Mouse (Mus musculus) CD4-positive helper T cell, adult 2 months (primary cell): ENCODE data around the gene Coq3.

Experiments used
- DNase-seq: peaks from one replicate; pipeline ENCODE4 v3.0.0-alpha.2; 2012; ENCODE audit warnings: low read depth, missing footprints, low spot score

Coq3 gene

DNA sequence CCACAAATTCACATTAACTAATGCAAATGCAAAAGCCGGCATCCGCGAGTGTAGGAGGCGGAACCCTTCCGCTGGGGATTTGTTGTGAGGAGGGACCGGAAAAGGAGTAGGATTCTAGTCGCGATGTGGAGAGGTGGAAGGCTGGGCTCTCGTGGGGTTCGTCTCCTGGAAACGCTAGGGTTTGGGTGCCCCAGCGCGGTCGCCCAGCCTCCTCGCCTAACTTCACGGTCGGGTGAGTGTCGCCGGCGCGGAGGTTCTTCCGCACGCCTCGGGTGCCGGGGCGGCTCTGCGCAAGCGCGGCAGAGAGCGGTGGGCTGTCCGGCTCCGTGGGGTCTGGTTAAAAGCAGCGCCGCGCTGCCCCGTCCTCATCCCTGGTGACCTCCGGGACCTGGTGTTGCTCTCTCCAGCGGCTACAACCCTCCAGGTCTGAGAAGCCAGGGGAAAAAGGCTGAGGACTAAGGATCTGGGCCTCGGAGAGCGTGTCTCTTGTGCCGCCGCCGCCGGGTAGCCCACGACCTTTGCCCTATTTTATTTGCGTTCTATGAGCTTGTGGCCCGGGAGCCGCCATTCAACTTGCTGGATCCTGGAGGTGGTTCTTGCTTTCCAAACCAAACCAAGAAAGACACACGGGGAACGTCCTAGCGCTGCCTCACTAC, at the start of gene Coq3:
Coq3 (plus strand) TSS at position 109 of the 656 bp plus-strand sequence.
- DNase-seq, result peak; percentile 83

DNA sequence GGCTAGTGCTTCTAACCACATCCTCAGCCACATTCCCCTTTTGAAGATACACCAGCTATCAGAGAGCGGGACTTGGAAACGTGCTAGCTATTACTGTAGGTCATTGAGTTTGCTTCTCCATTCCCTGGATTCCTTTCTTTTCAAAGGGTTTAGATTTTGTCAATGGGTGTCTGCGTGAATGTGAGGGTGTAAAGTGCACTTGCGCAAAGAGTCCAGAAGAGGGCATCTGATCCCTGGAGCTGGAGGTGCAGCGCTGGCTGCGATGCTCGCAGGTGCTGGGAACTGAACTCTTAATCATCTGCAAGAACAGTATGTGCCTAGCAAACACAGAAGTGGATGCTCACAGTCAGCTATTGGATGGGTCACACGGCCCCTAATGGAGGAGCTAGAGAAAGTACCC, 46.6 kb upstream of the Coq3 start:
- DNase-seq, result no peak

DNA sequence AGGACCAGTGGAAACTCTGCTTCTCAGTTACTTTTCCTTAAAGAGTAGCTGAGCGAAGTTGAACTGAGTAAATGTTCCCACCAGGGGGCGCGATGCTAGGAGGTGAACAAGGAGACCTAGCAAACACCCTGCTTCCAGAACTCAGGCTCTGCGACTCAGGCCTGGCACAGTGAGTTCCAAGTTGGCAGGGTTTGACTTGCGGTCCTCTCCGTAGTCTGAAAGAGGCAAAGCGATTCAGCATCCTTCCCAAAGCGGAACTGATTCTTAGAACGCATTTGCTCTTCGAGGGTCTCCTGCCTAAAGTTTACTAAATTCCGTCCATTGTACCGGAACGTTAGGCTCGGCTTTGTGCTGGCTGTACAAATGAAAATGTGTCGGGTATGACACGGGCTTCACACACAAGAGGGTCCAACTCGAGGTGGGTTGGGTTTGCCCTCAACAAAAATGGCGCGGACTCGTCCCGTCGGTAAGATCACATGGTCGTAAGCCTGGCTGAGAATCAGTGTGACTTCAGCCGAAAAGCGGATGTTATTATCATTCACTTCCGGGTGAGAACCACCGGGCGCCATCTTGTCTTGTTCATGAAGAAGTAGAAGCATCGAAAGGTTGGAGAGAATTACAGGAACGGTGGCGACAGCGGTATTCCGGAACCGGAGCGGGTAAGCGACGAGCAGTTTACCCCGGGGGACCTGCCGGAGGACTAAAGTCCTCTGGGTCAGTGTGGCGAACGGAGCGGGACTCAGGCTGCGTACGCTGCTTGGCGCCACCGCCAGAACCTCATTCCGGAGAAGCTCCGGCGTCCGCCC, 31.8 kb upstream of the Coq3 start, which contains the start of gene Pnisr:
Pnisr (plus strand) TSS at position 103 of the 806 bp plus-strand sequence.
- DNase-seq, result peak; percentile 97

DNA sequence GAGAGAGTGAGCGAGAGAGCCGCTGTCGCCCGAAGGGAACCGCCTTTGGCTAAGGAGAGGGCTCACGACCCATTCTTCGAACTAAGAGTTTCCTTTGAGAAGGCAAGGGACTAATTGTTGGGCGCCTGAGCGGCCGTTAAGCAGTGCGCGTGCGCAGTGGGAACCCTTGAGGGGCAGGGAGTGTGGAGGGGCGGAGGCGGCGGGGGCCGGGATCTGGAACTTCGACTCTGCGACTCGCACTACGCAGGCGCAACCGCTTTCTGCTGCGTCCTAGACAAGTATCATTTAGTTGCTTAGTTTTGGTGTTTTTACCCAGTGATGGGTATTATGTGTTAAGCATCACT, 31.2 kb upstream of the Coq3 start:
- peak; percentile 91 for DNase-seq

DNA sequence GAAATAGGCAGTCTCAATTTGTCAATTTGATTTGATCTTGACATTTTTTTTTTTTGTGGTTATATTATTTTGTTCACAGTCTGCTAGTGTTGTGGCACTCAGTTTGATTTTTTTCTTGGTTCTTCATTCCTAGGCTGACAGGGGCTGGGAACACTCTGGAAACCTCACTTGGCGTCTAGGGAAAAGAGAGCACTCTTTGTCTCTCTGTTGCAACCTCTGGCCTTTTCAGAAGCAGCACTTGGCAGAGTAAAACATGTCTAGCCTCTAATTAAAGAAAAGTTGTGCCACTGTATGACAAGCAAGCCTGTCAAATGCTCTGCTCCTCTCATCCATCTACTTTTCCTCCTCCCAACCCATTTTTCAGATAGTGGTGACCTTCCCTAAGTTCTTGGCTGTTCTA, 22.0 kb upstream of the Coq3 start:
- no peak for DNase-seq

DNA sequence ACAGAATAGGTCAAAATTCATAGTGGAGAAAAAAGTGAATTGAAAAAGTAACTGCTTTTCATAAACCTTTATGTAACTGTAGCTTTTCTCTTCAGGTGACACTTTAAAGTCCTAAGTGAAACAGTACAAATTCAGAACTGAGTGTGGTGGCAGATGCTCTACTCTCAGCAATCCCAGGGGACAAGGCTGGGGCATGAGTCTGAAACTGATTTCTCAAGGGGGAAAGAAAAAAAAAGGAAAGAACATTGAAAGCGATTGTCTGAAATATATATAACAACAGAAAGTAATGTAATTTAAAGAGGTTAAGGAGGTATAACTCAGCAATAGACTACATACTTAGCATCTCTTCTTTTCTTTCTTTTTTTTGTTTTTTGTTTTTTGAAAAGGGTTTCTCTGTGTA, 14.2 kb upstream of the Coq3 start:
- no peak for DNase-seq

DNA sequence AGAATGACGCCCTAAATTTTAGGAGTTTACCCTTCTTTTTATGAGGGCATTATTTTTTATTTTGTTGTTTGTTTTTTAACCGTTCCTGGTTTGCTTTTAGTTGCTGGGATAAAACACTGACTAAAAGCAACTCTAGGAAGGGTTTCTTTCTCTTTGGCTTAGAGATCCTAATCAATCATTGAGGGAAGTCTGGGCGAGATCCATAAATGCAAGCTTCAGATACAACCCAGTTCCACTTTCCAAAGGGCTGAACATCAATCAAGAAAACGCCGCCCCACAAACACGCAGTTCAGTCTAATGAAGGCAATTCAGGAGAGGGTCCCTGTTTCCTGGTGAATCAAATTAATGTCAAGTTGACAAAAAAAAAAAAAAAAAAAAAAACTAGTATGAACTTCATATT, 697 bp upstream of the Coq3 start:
- no peak for DNase-seq

DNA sequence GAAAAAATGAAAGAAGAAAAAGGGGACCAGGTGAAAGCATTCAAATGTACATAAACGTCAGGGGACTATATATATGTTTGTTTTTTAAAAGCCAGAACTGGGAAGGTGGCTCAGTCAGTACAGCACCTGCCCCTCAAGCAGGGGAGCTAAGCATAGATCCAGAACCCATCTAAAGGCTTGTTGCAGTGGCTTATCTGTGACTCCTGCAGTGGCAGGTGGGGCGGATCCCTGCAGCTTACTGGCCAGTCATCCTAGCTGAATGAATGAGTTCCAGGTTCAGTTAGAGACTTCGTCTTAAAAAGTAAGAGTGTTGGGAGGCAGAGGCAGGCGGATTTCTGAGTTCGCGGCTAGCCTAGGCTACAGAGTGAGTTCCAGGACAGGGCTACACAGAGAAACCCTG, 3.3 kb downstream of the Coq3 start:
- no peak for DNase-seq

DNA sequence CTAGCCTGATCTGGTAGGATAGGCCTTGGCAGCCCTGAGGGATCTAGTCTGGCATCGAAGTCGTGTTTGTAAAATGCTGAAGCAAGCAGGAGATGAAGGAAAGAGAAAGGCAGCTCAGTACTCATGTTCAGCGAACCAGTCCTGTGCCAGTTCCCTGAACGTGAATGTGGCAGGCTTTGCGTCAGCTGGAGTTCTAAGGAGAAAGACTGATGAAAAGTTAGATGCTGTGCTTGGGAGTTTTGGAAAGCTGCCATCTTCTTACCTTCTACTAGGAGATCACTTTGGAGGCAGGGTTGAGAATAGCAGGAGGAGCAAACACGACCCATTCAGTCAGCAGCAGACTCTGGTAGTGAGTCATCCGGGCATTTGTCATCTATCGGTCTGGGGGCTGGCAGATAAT, 6.4 kb downstream of the Coq3 start:
- DNase-seq, result no peak

DNA sequence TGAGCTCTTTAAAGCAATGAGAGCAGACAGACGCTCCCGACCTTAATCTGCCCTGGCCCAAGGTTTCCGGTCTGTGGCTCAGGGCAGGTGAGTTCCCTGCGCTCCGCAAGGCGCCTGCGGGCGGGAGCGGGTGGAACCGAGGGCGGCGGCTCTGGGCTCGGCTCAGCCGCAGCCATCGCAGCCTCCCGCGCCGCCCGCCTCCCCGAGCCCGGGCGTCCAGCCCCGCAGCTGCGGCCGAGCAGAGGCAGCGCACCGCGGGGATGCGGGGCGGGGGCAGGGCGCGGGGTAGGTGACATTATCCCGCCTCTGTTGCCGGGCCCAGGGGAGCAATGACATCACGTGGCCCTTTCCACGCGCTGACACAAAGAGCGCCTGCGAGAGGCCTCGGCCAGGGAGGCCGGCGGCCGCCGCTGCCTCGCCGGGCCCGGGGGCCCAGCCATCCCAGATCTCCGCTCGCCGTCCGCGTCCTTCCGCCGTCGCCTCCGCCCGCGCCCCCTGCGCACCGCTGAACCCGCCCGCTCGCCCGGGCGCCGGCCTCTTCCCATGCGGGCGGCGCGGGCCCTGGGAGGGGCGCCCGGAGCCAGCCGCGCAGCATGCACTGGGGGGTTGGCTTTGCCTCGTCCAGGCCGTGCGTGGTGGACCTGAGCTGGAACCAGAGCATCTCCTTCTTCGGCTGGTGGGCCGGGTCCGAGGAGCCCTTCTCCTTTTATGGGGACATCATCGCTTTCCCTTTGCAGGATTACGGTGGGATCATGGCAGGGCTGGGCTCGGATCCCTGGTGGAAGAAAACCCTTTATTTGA, 51.7 kb downstream of the Coq3 start, which contains the start of gene Faxc:
Faxc (plus strand) TSS at position 359 of the 801 bp plus-strand sequence.
- DNase-seq, result peak; percentile 19

DNA sequence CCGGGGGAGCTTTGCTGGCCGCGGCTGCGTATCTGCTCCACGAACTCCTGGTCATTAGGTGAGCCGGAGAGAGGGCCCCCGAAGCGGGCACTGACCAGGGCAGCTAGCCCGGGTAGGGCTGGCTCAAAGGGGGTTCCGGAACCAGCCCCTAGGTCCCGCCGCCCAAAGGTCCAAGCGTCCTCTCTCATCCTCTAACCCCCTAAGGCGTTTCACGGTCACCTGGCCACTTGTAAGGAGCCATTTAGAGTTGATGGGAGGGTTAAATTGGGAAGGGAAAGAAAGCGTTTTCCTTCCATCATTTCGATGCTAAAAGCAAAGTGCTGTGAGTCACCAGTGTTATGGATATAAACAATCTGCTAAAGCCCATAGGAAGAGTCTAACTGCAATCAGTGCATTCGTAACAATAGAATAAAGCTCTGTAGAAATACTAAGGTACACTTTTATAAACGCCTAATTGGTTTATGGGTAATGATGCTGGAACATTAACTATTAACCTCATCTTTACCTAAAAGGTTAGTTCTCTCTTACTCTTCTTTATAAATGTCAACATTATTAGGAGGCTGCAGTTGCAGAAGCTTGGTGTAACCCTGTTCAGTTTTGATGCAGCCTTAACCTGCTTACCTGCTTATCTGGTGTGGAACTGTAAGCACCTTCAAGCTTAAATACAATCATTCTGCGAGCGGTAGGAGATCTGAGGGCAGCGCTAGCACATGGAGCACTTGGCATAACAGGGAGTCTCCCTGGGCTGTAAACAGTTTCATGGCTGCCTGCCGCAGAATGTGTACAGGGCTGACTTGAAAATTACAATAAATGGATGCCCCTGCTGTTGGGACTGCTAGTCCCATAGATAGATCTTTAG, 52.5 kb downstream of the Coq3 start:
- no peak for DNase-seq

DNA sequence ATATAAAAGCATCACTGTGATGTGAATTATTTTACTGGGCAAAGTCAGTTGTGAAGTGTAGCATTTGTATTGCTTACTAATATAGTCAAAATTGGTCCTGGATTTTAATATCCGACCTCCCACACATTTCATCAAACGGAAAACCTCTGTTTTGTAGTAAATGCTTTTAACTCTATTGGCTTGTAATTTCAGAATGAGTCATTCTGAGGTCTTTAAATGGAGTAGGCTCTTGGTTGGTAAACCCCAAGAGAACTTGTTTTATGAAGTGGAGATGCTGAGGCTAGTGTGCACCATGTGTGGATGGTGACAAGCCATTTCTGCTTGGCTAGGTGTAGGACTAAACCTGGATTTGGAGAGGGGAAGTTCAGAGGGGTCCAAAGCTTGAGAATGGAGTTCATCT, 55.9 kb downstream of the Coq3 start:
- DNase-seq, result no peak

DNA sequence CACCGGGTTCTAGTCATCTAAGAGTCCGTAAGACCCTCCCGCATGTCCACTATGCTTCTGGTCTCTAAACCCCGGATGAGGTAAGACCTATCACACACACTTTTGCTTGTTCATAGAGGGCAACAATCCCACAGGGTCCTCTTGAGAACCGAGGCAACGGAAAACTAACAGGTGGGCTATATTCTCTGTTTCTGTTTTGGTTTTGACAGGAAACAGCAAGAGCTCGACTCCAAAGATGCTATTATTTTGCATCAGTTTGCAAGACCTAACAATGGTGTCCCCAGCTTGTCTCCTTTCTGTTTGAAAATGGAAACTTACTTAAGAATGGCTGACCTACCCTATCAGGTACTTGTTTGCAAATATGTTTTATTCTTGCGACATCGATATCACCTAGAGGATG, 57.0 kb downstream of the Coq3 start:
- DNase-seq, result no peak

DNA sequence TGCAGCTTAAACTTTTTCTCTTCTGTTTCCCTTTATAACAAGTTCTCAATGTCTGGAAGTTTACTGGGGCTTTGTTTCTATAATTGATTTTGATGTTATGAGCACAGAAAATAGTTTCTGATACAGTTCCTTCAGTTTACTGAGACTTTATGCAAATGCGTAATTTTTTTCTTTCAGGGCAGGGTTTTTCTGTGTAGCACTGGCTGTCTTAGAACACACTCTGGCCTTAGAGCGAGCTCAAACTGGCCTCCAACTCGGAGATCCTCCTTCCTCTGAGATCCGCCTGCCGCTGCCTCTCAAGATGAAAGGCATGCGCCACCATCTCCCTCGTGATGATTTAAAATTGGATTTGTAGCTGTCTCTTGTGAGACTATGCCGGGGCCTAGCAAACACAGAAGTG, 58.4 kb downstream of the Coq3 start:
- no peak for DNase-seq

DNA sequence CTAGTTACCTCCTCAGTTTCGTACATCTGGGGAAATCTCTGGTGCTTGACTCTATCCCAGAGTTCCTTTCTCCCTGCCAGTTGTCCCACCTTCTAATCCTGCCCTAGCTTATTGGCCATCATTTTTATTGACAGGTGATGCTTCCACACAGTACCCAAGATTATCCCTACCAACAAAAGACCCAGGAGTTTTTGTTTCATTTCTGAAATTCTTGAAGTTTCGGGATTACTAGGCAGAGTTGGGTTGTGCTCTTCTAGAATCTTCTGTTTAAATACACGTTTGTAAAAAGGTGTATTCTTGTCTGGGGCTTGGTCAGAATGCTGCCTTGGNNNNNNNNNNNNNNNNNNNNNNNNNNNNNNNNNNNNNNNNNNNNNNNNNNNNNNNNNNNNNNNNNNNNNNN, 65.2 kb downstream of the Coq3 start:
- no peak for DNase-seq

DNA sequence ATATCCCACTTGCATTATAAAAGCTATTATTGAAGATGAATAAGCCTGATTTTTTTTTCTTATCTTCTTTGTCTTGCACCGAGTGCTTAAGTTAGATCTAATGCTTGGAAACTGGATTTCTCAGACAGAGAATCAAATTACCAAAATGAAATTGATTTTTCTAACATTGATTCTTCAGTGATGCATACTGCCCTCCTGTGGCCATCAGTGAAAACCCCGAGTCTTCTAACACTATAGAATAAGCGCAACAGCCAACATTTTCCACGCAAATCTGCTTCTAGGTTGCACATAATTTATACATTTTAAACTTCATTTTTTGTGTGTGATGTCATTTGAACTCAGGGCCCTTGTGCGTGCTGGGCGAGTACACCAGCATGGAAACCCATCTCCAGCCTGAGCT, 72.0 kb downstream of the Coq3 start:
- DNase-seq, result peak; percentile 17

DNA sequence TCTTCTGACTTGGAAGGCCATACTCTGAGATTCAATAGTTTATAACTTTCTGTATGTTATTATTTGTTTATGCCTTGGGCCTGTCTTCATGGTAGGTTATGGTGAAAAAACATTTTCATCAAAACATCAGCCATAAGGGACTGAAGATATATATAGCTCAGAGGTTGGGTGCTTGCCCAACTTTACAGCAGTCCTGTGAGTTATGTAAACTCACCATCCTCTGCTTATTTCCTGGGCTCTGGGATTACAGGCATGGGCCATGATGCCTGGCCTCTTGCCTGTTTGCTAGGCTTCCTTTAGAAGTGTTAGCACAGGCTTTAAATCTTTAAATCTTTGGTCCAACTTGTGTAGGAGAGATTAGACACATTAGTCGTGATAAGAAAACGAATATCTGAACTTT, 72.8 kb downstream of the Coq3 start:
- DNase-seq, result no peak

DNA sequence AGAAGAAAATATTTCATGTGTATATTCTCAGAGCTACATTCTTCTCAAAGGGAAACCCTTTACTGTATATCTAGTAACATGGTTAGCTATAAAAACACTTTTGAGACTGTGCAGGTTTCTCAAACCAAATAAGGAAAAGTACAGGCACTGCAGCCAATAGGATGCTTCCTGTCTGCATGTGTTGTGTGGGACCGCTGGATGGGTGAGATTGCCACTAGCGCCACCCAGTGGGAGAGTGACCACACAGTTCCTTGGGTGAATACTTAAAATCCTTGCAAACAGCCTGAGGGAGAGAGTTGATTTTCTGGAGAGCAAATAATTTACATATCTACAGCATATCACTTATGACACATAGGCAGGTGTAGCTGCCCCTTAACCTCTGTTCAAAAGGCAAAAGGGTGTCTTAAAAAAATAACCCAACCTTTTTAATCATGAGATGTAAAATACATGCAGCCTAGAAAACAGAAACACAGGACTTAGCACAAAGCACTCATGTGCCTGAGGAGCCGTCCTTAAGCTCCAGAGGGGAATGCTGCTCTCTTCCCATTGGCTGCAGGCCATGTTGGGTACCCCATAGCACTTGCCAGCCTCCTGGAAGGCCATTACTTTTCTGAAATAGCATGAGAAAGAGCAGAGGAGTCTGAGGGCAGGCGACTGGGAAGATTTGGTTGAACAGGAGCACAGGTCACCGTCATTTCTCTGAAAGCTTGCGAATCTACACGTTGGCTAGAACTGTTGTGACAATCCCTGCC, 78.3 kb downstream of the Coq3 start:
- peak; percentile 8 for DNase-seq
